In the genomic region with DNA sequence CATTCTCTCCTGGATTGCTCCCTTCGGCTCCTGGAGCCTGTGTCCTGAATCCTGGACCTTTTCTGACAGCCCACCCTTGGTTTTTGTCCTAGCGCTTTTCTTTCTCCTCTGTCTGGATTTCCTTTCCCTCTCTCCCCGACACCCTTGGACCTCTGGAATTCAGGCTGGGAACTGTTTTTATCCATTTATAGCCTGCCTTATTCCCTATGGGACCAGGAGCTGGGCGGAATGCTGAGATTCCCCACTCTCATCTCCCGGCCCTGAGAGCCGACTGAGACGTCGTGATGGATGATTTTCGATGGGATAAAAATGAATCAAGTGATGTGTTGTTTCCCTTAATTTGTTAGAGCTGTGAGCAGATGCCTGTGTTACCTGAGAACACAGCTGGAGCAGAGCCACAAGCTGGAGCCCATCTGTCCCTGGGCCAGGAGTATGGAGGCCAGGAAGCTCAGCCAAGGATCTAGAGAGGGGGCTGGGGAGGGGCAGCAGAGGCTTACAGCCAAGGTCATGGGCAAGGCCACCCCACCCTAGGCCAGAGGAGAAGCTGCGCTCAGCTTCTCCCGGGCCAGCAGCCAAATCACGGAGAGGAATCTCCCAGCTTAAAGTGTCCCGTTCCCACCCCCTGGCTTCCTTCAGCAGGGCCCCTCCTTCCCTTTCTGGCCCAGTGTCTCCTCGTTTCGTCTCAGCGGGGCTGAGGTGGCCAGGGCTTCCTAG, we compare ENCODE assay signal across 9 mouse cellular contexts.
DNase-seq lines count a peak whose midpoint lies in the region; ATAC-seq and TF ChIP-seq lines count a peak whose summit lies in the region.
"Had no signal": no experiment of that assay in that cellular context is flagged by ENCODE, and none has a peak within 500 bp of the region (broad histone marks: within the 10 kb centered on the region; RNA-seq: fewer than 3 reads in every experiment).

No protein-coding gene starts in this region.

- H3K9me3 ChIP-seq in neural tube, embryonic 15.5 days (replicated peaks) = no peaks in the 10 kb centered on the region
- H3K9me3 ChIP-seq: G1E had no signal

- no peak overlapping the region for H3K4me3 ChIP-seq in lung, adult 2 months (replicated peaks; ENCODE audit: extremely low read depth, low read depth, low read length)
- H3K4me3 ChIP-seq in neural tube, embryonic 15.5 days (replicated peaks) = no peak overlapping the region

- intact Hi-C loops in left cerebral cortex, postnatal 25 days (cut with DNase I) = no loop called here

- DNase-seq in lung, adult 18-20 months = peak; percentile 8 to 13
- DNase-seq in lung, adult 2 months = no peak
- peak; percentile 85 for DNase-seq in gastrocnemius, postnatal 25 days
- peak; percentile 49 for DNase-seq in kidney, adult 18-20 months
- DNase-seq in thymus, postnatal 14 days = no peak
- DNase-seq in left cerebral cortex, postnatal 25 days (ENCODE audit: low spot score in 2 of 2) = no peak
- DNase-seq in thymus, postnatal 4 days = no peak

- WGBS in lung, adult 2 months = 41% methylated on average over 16 of the region's 16 CpGs
- WGBS in neural tube, embryonic 15.5 days = 56% methylated on average over 16 of the region's 16 CpGs

- no peak for TF ChIP-seq POLR2A in lung, adult 2 months (IDR thresholded peaks at IDR 0.05; ENCODE audit: borderline replicate concordance, extremely low read depth, low read depth, low read length)

- no peak for TF ChIP-seq CTCF in lung, adult 2 months (IDR thresholded peaks at IDR 0.05; ENCODE audit: insufficient read depth, low read length)

- H3K36me3 ChIP-seq in neural tube, embryonic 15.5 days = no peaks in the 10 kb centered on the region
- H3K36me3 ChIP-seq: G1E had no signal

- H3K4me1 ChIP-seq in lung, adult 2 months (ENCODE audit: control insufficient read depth, insufficient read depth, low read length) = no peaks in the 10 kb centered on the region
- H3K4me1 ChIP-seq in neural tube, embryonic 15.5 days = peaks cover 13% of the 10 kb centered on the region

- H3K4me2 ChIP-seq in neural tube, embryonic 15.5 days = no peak overlapping the region

- 0 out of 2 replicates have a peak, but pooled peaks have one; percentile 49 for ATAC-seq in neural tube, embryonic 15.5 days (ENCODE audit: low FRiP score)

- H3K27me3 ChIP-seq in neural tube, embryonic 15.5 days (replicated peaks) = no peaks in the 10 kb centered on the region

- H3K27ac ChIP-seq in neural tube, embryonic 15.5 days (replicated peaks) = no peak overlapping the region

- H3K9ac ChIP-seq in neural tube, embryonic 15.5 days (replicated peaks) = no peak overlapping the region

Comparison
In these comparisons a context has a peak if more than half of its experiments do, and no peak if none do; other contexts are left out.
1. DNase-seq: peak in lung, adult 18-20 months (2 of 2), gastrocnemius, postnatal 25 days (single experiment) and kidney, adult 18-20 months (single experiment); none in lung, adult 2 months (single experiment), thymus, postnatal 14 days (single experiment), left cerebral cortex, postnatal 25 days (0 of 2) and thymus, postnatal 4 days (single experiment).